In the genomic region with DNA sequence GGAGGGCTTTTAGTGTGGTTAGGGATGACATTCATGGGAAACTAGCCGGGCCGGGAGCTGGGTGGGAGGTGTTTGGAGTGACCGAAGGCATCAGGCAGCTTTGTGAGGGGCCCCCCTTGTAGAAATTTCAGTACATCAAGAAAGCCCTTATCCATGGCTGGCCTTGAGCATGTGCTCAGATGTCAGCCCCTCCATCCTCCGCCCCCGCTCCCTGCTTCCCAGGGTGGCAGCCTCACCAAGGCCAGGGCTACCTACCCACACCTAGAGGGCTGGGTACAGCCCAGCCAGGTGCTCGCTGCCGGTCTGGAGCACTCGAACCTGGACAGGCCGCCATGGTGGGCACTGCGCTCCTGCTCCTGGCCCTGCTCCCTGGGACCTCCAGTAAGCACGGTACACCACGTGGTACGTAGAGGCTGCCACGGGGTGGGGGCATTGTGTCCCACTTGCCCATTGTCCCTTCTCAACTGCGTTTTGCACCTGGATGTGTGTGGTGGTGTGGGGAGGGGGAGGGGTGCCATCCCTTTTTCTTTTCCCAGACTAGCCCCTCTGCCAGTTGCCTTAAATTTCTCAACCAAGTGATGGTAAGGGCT, we compare ENCODE assay signal across 9 mouse cellular contexts. TPM values are rescaled to one million over a fixed set of nuclear protein-coding genes. Genes with fewer than 3 reads are reported as not detected.
DNase-seq lines count a peak whose midpoint lies in the region; TF ChIP-seq lines count a peak whose summit lies in the region.
"Had no signal": no experiment of that assay in that cellular context is flagged by ENCODE, and none has a peak within 500 bp of the region (broad histone marks: within the 10 kb centered on the region; RNA-seq: fewer than 3 reads in every experiment).

TSS of gene Tgfbr3l (plus strand) at position 264 of the 590 bp plus-strand sequence.

- no peaks in the 10 kb centered on the region for H3K9me3 ChIP-seq in embryonic facial prominence, embryonic 10.5 days

- WGBS in kidney, adult 2 months, result 86% methylated on average over 15 of the region's 15 CpGs
- WGBS in embryonic facial prominence, embryonic 10.5 days, result 78% methylated on average over 15 of the region's 15 CpGs
- WGBS in small intestine, adult 2 months, result 80% methylated on average over 15 of the region's 15 CpGs

- no peaks in the 10 kb centered on the region for H3K27me3 ChIP-seq in kidney, adult 2 months (replicated peaks; ENCODE audit: control insufficient read depth, insufficient read depth, low read length)
- H3K27me3 ChIP-seq in testis, adult 2 months (ENCODE audit: control insufficient read depth, insufficient read depth, low read length), result no peaks in the 10 kb centered on the region
- H3K27me3 ChIP-seq in embryonic facial prominence, embryonic 10.5 days (replicated peaks; ENCODE audit: low read depth, poor library complexity, severe bottlenecking), result peaks cover 27% of the 10 kb centered on the region
- no peaks in the 10 kb centered on the region for H3K27me3 ChIP-seq in small intestine, adult 2 months (ENCODE audit: control insufficient read depth, insufficient read depth, low read length)

- DNase-seq in kidney, adult 2 months, result no peak
- no peak for DNase-seq in kidney, adult 18-20 months
- DNase-seq in testis, postnatal 14 days (ENCODE audit: low spot score), result no peak
- no peak for DNase-seq in embryonic facial prominence, embryonic 10.5 days (ENCODE audit: low spot score)
- no peak for DNase-seq in cerebellum, postnatal 10 days
- DNase-seq: embryo, embryonic 11 days had no signal

- H3K4me3 ChIP-seq in kidney, adult 2 months (ENCODE audit: insufficient read depth, low read depth, low read length), result no peak within 1 kb of the TSS
- peak within 1 kb of the TSS; percentile 56 for H3K4me3 ChIP-seq in testis, adult 2 months (ENCODE audit: control insufficient read depth, low read depth, low read length)
- peak within 1 kb of the TSS; percentile 25 for H3K4me3 ChIP-seq in embryonic facial prominence, embryonic 10.5 days
- H3K4me3 ChIP-seq in small intestine, adult 2 months (ENCODE audit: low read depth, low read length), result no peak within 1 kb of the TSS

- H3K36me3 ChIP-seq in kidney, adult 2 months (ENCODE audit: control insufficient read depth, insufficient read depth, low read length), result no peaks in the 10 kb centered on the region; the same call in 1 of the 2 replicates
- no peaks in the 10 kb centered on the region for H3K36me3 ChIP-seq in testis, adult 2 months (ENCODE audit: control insufficient read depth, insufficient read depth, low read length)
- H3K36me3 ChIP-seq in embryonic facial prominence, embryonic 10.5 days (replicated peaks), result peaks cover 67% of the 10 kb centered on the region
- peaks cover 42% of the 10 kb centered on the region for H3K36me3 ChIP-seq in small intestine, adult 2 months (ENCODE audit: control insufficient read depth, insufficient read depth, low read length)

- no peak within 1 kb of the TSS for H3K27ac ChIP-seq in kidney, adult 2 months (ENCODE audit: insufficient read depth, low read depth, low read length)
- H3K27ac ChIP-seq in testis, adult 2 months (ENCODE audit: control insufficient read depth, insufficient read depth, low read depth, low read length), result peak within 1 kb of the TSS; percentile 49
- no peak within 1 kb of the TSS for H3K27ac ChIP-seq in embryonic facial prominence, embryonic 10.5 days (replicated peaks)
- H3K27ac ChIP-seq in small intestine, adult 2 months (ENCODE audit: insufficient read depth, low read depth, low read length), result no peak within 1 kb of the TSS
- H3K27ac ChIP-seq: hindbrain, embryonic 14.5 days had no signal

- TF ChIP-seq CTCF in kidney, adult 2 months (conservative IDR thresholded peaks at IDR 0.05; ENCODE audit: insufficient read depth, insufficient read length, low read depth, low read length), result no peak
- no peak for TF ChIP-seq CTCF in testis, adult 2 months (IDR thresholded peaks at IDR 0.05; ENCODE audit: control insufficient read depth, insufficient read depth, insufficient replicate concordance, low read depth, low read length)
- TF ChIP-seq CTCF in small intestine, adult 2 months (IDR thresholded peaks at IDR 0.05; ENCODE audit: extremely low read depth, insufficient read length, insufficient replicate concordance, low read depth, low read length), result no peak

- no peak for TF ChIP-seq POLR2A in kidney, adult 2 months (IDR thresholded peaks at IDR 0.05; ENCODE audit: low read depth, low read length)
- TF ChIP-seq POLR2A in testis, adult 2 months (IDR thresholded peaks at IDR 0.05; ENCODE audit: control insufficient read depth, low read depth, low read length), result no peak
- TF ChIP-seq POLR2A in small intestine, adult 2 months (IDR thresholded peaks at IDR 0.05; ENCODE audit: low read depth, low read length), result no peak

- H3K4me1 ChIP-seq in kidney, adult 2 months (ENCODE audit: control insufficient read depth, insufficient read depth, low read length), result peaks cover 3% of the 10 kb centered on the region; the same call in 1 of the 2 replicates
- H3K4me1 ChIP-seq in testis, adult 2 months (ENCODE audit: control insufficient read depth, insufficient read depth, low read length), result peaks cover 16% of the 10 kb centered on the region
- H3K4me1 ChIP-seq in embryonic facial prominence, embryonic 10.5 days, result peaks cover 34% of the 10 kb centered on the region
- peaks cover 3% of the 10 kb centered on the region for H3K4me1 ChIP-seq in small intestine, adult 2 months (ENCODE audit: control insufficient read depth, insufficient read depth, insufficient read length, low read length)

RNA-seq across cellular contexts. Expression of gene Tgfbr3l, which starts in this region (rescaled TPM):
- polyA plus RNA-seq in kidney, adult 2 months (2012; rRNA removed), result 18.7 and 27.8 TPM in 2 replicates
- polyA plus RNA-seq in testis, adult 2 months (2012; rRNA removed), result 18.2 and 38.8 TPM in 2 replicates
- polyA plus RNA-seq in embryonic facial prominence, embryonic 10.5 days (2016; fragmentation: Nextera tagmentation; extraction: Ambion mirVana), result 4.4 and 5.2 TPM in 2 replicates
- polyA plus RNA-seq in small intestine, adult 2 months (2012; rRNA removed), result 17.2 and 60.2 TPM in 2 replicates

Comparison
In these comparisons a context has a peak if more than half of its experiments do, and no peak if none do; other contexts are left out.
1. H3K4me3 ChIP-seq: peak in testis, adult 2 months (single experiment) and embryonic facial prominence, embryonic 10.5 days (single experiment); none in kidney, adult 2 months (single experiment) and small intestine, adult 2 months (single experiment).